Comparison of ENCODE assay signal across 8 mouse cellular contexts in genomic region chr14:55815310-55815751, GRCm38 (mm10). TPM values are rescaled to one million over a fixed set of nuclear protein-coding genes. Genes with fewer than 3 reads are reported as not detected.
DNase-seq lines count a peak whose midpoint lies in the region; ATAC-seq lines count a peak whose summit lies in the region.

No protein-coding gene starts in this region.

- ATAC-seq in megakaryocyte, adult 5-6 weeks (ENCODE audit: poor library complexity, severe bottlenecking), result peak; percentile 71

- intact Hi-C loops in heart, postnatal 10 days (cut with DNase I), result no loop called here

- peak; percentile 58 for DNase-seq in A20 (ENCODE audit: low read depth, low spot score)
- peak; percentile 59 to 67 for DNase-seq in adrenal gland, adult 18-20 months (ENCODE audit: low spot score in 2 of 2)
- DNase-seq in fibroblast of lung, adult 2 months (ENCODE audit: low read depth), result peak; percentile 75
- DNase-seq in heart, postnatal 10 days, result peak; percentile 70 to 72
- peak; percentile 73 to 80 for DNase-seq in kidney, postnatal 36 days
- peak; percentile 55 for DNase-seq in urinary bladder, adult 2 months (ENCODE audit: low spot score)
- DNase-seq in layer of hippocampus, adult 9-10 months (ENCODE audit: low spot score), result no peak

RNA-seq across cellular contexts. Expression of gene Nfatc4, which starts 7.6 kb away (rescaled TPM):
- 10 to 100 TPM; 17.4 to 21.4 TPM for total RNA-seq in adrenal gland, adult 18-20 months (2021)
- total RNA-seq in heart, postnatal 10 days (2021), result 10 to 100 TPM; 11.1 to 12.1 TPM
- total RNA-seq in megakaryocyte, adult 5-6 weeks (2015), result not detected in 2 replicates
- total RNA-seq in megakaryocyte, adult 5-6 weeks (2017), result not detected in 2 replicates
- 37.9 and 44.3 TPM in 2 replicates for polyA plus RNA-seq in urinary bladder, adult 2 months (2012; rRNA removed)

RNA-seq across cellular contexts. Expression of gene Ripk3, which starts 26.7 kb away (rescaled TPM):
- total RNA-seq in adrenal gland, adult 18-20 months (2021), result 1 to 10 TPM; 3.6 to 4.5 TPM
- total RNA-seq in heart, postnatal 10 days (2021), result 1 to 10 TPM; 6.6 to 9.7 TPM
- 79.0 and 82.5 TPM in 2 replicates for total RNA-seq in megakaryocyte, adult 5-6 weeks (2015)
- total RNA-seq in megakaryocyte, adult 5-6 weeks (2017), result 24.2 and 30.0 TPM in 2 replicates
- polyA plus RNA-seq in urinary bladder, adult 2 months (2012; rRNA removed), result 7.0 and 8.9 TPM in 2 replicates

RNA-seq across cellular contexts. Expression of gene Adcy4, which starts 31.4 kb away (rescaled TPM):
- total RNA-seq in adrenal gland, adult 18-20 months (2021), result 10 to 100 TPM in 1 of 2 experiments, 1 to 10 TPM in 1; 8.3 to 17.1 TPM
- 10 to 100 TPM; 21.1 to 21.9 TPM for total RNA-seq in heart, postnatal 10 days (2021)
- total RNA-seq in megakaryocyte, adult 5-6 weeks (2015), result not detected in 2 replicates
- 0.15 TPM in 1 of 2 replicates, not detected in the other for total RNA-seq in megakaryocyte, adult 5-6 weeks (2017)
- polyA plus RNA-seq in urinary bladder, adult 2 months (2012; rRNA removed), result 7.2 and 9.4 TPM in 2 replicates

RNA-seq across cellular contexts. Expression of gene Nynrin, which starts 38.5 kb away (rescaled TPM):
- total RNA-seq in adrenal gland, adult 18-20 months (2021), result 1 to 10 TPM; 8.2 to 9.0 TPM
- 10 to 100 TPM; 24.1 to 27.6 TPM for total RNA-seq in heart, postnatal 10 days (2021)
- 1.1 and 1.6 TPM in 2 replicates for total RNA-seq in megakaryocyte, adult 5-6 weeks (2015)
- 1.4 and 1.5 TPM in 2 replicates for total RNA-seq in megakaryocyte, adult 5-6 weeks (2017)
- polyA plus RNA-seq in urinary bladder, adult 2 months (2012; rRNA removed), result 6.2 and 11.2 TPM in 2 replicates

RNA-seq across cellular contexts. Expression of gene Ltb4r1, which starts 49.6 kb away (rescaled TPM):
- under 1 TPM; 0.42 to 0.50 TPM for total RNA-seq in adrenal gland, adult 18-20 months (2021)
- total RNA-seq in heart, postnatal 10 days (2021), result under 1 TPM; 0.67 to 0.74 TPM
- total RNA-seq in megakaryocyte, adult 5-6 weeks (2015), result 41.4 and 46.4 TPM in 2 replicates
- total RNA-seq in megakaryocyte, adult 5-6 weeks (2017), result 57.4 and 68.0 TPM in 2 replicates
- 1.6 and 1.7 TPM in 2 replicates for polyA plus RNA-seq in urinary bladder, adult 2 months (2012; rRNA removed)

Comparison
In these comparisons a context has a peak if more than half of its experiments do, and no peak if none do; other contexts are left out.
1. RNA of gene Nfatc4, which starts 7.6 kb away (total RNA-seq): 17.4 to 21.4 TPM in adrenal gland, adult 18-20 months and 11.1 to 12.1 TPM in heart, postnatal 10 days; not detected in megakaryocyte, adult 5-6 weeks; every median in the first group is over 10 times any median in the second.
2. RNA of gene Adcy4, which starts 31.4 kb away (total RNA-seq): 21.1 to 21.9 TPM in heart, postnatal 10 days and 8.3 to 17.1 TPM in adrenal gland, adult 18-20 months; 0.15 TPM in megakaryocyte, adult 5-6 weeks; every median in the first group is over 4 times any median in the second.